Mouse (Mus musculus) brain, adult 10 weeks (tissue): ENCODE measurements around the gene Adora1. TPM values are rescaled to one million over a fixed set of nuclear protein-coding genes. Genes with fewer than 3 reads are reported as not detected.

ENCODE experiments used
- polyA plus RNA-seq: library from polyadenylated mRNA; stranded (reverse); fragments of 350-450 nt; fragmentation: Illumina TruSeq; extraction: RNeasy Lipid Tissue Mini Kit (QIAGEN cat#74804); gene quantifications from one replicate; pipeline ENCODE4 v1.2.3, GENCODE M21; 2015; ENCODE audit warnings: low read depth, low replicate concordance

Gene Adora1
- 133 TPM for polyA plus RNA-seq

DNA sequence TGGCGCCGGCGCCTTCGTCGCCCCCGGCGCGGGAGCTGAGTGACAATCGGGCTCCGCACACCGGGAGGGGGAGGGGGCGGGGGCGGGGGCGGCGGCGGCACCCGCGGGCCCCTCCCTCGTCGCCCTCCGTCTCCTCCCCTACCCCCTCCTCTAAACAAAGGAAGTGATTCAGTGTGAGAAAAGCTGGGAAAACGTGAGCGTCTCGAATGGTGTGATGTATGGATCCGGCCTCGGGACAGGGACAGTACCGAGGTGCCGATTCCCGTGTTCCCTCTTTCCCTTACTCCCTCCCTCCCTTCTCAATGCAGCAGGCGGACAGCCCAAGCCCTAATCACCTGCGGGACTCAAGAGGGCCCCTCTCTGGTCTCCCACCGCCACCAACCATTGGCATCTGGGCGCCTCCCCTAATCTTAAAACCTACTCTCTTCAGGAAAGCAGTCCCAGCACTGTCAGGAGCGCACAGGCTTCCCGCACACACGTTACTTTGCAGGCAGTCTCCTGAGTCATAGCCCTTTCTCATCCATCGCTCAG, at the start of gene Adora1:
TSS of gene Adora1 (minus strand) at position 41 of the 531 bp plus-strand sequence.

DNA sequence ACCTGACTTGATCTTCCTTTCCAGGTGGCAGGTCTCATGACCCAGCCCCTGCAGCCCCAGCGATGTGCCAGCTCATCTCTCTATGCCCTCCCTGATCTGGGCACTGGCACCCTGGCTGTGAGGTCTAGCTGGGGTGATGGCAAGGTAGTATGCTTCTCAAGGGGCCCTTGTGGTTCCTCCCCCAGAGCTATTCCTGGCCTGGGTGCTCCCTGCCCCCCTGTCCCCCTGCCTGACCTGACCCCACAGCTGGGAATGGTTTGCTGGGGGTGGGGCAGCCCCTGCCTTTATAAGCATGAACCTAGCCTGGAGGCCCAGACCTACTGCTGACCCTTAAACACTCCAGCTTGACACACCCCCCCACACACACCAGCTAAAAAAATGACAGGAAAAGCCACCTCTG, 42.1 kb downstream of the Adora1 start, which contains the start of gene Mybph:
TSS of gene Mybph (plus strand) at position 323 of the 400 bp plus-strand sequence.

DNA sequence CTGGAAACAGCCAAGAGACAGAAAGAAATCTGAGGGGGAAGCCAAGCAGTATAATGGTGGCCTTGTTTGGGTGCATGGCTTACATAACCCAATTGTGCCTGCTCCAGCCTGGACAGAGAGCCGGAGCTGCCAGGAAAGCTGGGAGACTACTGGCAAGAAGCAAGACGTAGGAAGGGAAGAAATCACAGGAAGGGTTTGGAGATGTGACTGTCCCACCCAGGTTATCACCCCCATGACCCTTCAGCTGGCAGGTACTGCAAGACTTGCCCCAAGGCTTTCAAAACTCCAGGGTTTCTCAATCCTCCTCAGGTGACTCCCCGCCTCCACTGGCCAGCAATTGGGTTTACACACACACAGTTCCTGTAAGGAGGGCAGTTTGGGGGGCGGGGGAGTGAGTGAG, 53.2 kb downstream of the Adora1 start, which contains the start of gene Chil1:
TSS of gene Chil1 (plus strand) at position 152 of the 400 bp plus-strand sequence.

Other genes with a start within 250 kb of the Adora1 start
- 10.9 TPM for gene Fmod, start 198.2 kb downstream of the Adora1 start, polyA plus RNA-seq
- 13.8 TPM for gene Btg2, start 156.3 kb downstream of the Adora1 start, polyA plus RNA-seq
- not detected for gene Chit1, start 124.2 kb downstream of the Adora1 start, polyA plus RNA-seq
- gene Chil1, start 53.3 kb downstream of the Adora1 start, polyA plus RNA-seq = 19.5 TPM
- gene Mybph, start 42.0 kb downstream of the Adora1 start, polyA plus RNA-seq = not detected
- gene Myog, start 54.6 kb upstream of the Adora1 start, polyA plus RNA-seq = not detected
- 32.8 TPM for gene Ppfia4, start 97.5 kb upstream of the Adora1 start, polyA plus RNA-seq
- gene Tmem183a, start 126.5 kb upstream of the Adora1 start, polyA plus RNA-seq = 54.9 TPM
- gene 4933406M09Rik, start 150.5 kb upstream of the Adora1 start, polyA plus RNA-seq = not detected
- 23.7 TPM for gene Cyb5r1, start 170.1 kb upstream of the Adora1 start, polyA plus RNA-seq
- gene Adipor1, start 179.9 kb upstream of the Adora1 start, polyA plus RNA-seq = 53.6 TPM
- 30.5 TPM for gene Klhl12, start 220.1 kb upstream of the Adora1 start, polyA plus RNA-seq